Mouse (Mus musculus) kidney, adult 9 months (tissue): ENCODE measurements around the gene Cxcl16.

ENCODE experiments used
- DNase-seq: peaks from one replicate; pipeline ENCODE4 v3.0.0; 2022

Gene Cxcl16

GRCm38 (mm10) chr11:70409594-70410296, 50.0 kb downstream of the Cxcl16 start, which contains the start of gene Pelp1:
Gene Pelp1 (minus strand): TSS chr11:70410031.
- peak; percentile 82 for DNase-seq
